Mouse (Mus musculus): ENCODE results near the gene Trim24. TPM values are rescaled to one million over a fixed set of nuclear protein-coding genes. Genes with fewer than 3 reads are reported as not detected.
A peak's percentile ranks its signal among the peaks of the same experiment; 100 is the strongest.

Trim24 gene
- polyA plus RNA-seq, 1 experiment = 20.9 TPM

DNA sequence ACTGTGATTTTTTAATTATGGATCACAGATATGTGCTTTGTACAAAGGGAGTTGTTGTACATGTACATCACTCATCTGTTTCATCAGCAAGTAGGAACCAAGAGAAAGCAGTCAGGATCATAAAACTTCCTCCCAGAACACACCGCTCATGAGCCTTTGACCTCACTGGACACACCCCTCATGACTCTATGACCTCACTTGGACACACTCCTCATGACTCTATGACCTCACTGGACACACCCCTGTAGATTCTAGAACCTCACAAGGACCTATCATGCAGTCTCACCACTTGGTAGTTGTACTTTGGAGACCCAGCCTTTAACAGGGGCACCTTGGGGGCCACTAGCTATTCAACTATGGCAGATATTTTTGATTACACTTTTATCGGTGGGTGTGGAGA, 29.6 kb downstream of the Trim24 start:
- TF ChIP-seq CTCF (IDR thresholded peaks at IDR 0.05; ENCODE audit: extremely low read depth, insufficient read depth, low read length) = no peak
- no peak for TF ChIP-seq POLR2A (IDR thresholded peaks at IDR 0.05; ENCODE audit: extremely low read depth, insufficient read depth, low read length)
- H3K4me3 ChIP-seq (ENCODE audit: insufficient read depth, low read length) = no peak overlapping the region
- H3K4me1 ChIP-seq (ENCODE audit: control insufficient read depth, insufficient read depth, low read length) = no peaks in the 10 kb centered on the region
- no peak overlapping the region for H3K27ac ChIP-seq (ENCODE audit: insufficient read depth, low read length)

DNA sequence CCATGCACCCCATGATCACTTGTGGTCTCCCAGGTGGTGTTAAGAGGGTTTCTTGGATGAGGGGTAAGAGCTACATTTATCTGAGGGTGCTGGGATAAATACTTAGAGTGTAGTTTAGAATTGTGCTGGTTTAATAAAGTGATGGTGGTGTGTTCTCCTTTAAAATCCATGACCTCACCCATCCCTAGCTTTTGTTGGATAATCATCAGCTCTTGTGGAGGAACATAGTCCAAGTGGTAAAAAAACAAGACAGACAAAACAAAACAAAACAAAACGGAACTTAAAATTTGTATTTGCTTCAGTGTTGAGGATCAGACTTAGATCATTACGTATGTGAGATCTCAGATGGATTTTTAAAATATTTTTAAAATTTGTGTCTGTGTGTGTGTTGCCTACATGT, 31.2 kb downstream of the Trim24 start:
- H3K27ac ChIP-seq (ENCODE audit: insufficient read depth, low read length) = no peak overlapping the region
- H3K4me1 ChIP-seq (ENCODE audit: control insufficient read depth, insufficient read depth, low read length) = no peaks in the 10 kb centered on the region
- TF ChIP-seq CTCF (IDR thresholded peaks at IDR 0.05; ENCODE audit: extremely low read depth, insufficient read depth, low read length) = no peak
- no peak for TF ChIP-seq POLR2A (IDR thresholded peaks at IDR 0.05; ENCODE audit: extremely low read depth, insufficient read depth, low read length)

DNA sequence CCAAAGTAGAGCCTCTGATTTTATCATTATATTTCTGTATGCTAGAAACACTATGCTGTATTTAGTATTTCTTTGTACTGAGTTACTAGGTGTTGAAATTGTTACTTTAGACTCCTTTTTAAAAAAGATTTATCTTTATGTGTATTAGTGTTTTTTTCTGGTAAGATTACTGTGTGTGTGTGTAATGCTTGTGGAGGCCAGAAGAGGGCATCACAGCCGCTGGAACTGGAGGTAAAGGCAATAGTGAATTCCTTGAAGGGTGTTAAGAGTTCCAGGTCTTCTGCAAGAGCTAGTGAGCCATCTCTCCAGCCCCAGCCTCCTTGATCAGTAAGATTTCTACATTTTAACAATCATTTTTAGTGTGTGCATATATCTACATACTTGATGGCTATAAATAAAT, 33.2 kb downstream of the Trim24 start:
- TF ChIP-seq CTCF (IDR thresholded peaks at IDR 0.05; ENCODE audit: extremely low read depth, insufficient read depth, low read length) (no peak), POLR2A (IDR thresholded peaks at IDR 0.05; ENCODE audit: extremely low read depth, insufficient read depth, low read length) (no peak)
- Histone ChIP-seq H3K4me3 (ENCODE audit: insufficient read depth, low read length) (no peak overlapping the region), H3K27ac (ENCODE audit: insufficient read depth, low read length) (no peak overlapping the region), H3K4me1 (ENCODE audit: control insufficient read depth, insufficient read depth, low read length) (no peaks in the 10 kb centered on the region)

More for the DNA sequence above, 31.2 kb downstream of the Trim24 start:
- no peak overlapping the region for H3K4me3 ChIP-seq (ENCODE audit: insufficient read depth, low read length)

DNA sequence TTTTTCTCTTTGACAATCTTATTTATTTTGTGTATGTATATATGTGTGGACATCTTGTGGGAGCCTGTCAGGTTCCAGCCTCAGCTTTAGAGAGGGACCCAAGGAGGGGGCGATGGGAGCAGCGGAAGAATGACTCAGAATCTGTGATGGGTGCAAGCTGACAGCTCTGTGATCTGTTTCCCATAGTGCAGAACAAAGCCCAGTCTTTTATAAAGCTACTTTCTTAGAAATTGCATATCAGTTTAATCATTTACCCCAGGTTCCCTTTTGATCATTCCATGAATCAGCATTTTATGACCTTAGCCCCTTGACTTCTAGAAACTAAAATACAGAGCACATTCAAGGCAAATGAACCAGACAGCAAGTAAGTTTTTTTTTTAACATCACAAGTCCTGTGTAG, 42.9 kb downstream of the Trim24 start:
- Histone ChIP-seq H3K4me1 (ENCODE audit: control insufficient read depth, insufficient read depth, low read length) (no peaks in the 10 kb centered on the region), H3K4me3 (ENCODE audit: insufficient read depth, low read length) (no peak overlapping the region), H3K27ac (ENCODE audit: insufficient read depth, low read length) (no peak overlapping the region)
- TF ChIP-seq POLR2A (IDR thresholded peaks at IDR 0.05; ENCODE audit: extremely low read depth, insufficient read depth, low read length) (no peak), CTCF (IDR thresholded peaks at IDR 0.05; ENCODE audit: extremely low read depth, insufficient read depth, low read length) (no peak)

GRCm38 (mm10) chr6:37925104-37925503, 54.5 kb downstream of the Trim24 start:
- no peaks in the 10 kb centered on the region for H3K4me1 ChIP-seq (ENCODE audit: control insufficient read depth, insufficient read depth, low read length)
- no peak overlapping the region for H3K27ac ChIP-seq (ENCODE audit: insufficient read depth, low read length)
- H3K4me3 ChIP-seq (ENCODE audit: insufficient read depth, low read length) = no peak overlapping the region
- no peak for TF ChIP-seq POLR2A (IDR thresholded peaks at IDR 0.05; ENCODE audit: extremely low read depth, insufficient read depth, low read length)
- TF ChIP-seq CTCF (IDR thresholded peaks at IDR 0.05; ENCODE audit: extremely low read depth, insufficient read depth, low read length) = no peak

DNA sequence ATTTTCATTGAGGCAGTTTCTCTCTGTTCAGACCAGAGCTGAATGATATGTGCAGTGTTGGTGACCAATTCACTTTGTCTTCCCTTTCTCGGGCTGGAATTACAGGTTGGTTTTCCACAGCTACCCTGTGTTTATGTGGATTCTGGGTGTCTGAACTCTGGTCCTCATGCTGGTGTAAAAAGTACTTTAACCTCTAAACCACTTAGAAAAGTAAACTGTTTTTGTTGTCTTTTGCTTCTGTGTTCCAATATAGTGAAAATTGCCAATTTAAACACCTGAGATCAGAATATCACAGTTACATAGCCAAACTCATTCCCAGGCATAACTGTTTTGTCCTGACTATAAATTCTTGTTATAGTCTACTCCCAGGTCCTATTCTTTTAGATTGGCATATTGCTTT, 56.1 kb downstream of the Trim24 start:
- no peak for TF ChIP-seq POLR2A (IDR thresholded peaks at IDR 0.05; ENCODE audit: extremely low read depth, insufficient read depth, low read length)
- no peak for TF ChIP-seq CTCF (IDR thresholded peaks at IDR 0.05; ENCODE audit: extremely low read depth, insufficient read depth, low read length)
- Histone ChIP-seq H3K4me3 (ENCODE audit: insufficient read depth, low read length) (no peak overlapping the region), H3K4me1 (ENCODE audit: control insufficient read depth, insufficient read depth, low read length) (no peaks in the 10 kb centered on the region), H3K27ac (ENCODE audit: insufficient read depth, low read length) (no peak overlapping the region)

DNA sequence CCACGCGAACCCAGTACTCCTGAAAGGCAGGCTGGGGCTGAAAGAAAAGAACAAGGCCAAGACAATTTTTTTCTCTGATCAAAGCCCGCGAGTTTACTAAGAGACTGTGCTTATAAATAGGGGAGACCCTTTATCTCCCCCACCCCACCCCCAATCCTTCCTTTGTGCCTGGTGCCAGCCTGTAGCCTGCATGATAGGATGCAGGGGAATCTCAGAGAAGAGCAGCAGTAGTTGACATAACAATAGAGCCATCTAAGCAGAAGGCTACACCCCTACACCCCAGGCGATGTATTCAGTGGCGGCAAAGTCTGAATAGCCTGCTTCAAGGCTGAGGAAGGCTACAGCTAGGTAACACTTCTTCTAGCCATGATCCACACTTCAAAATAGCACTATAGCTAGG, 65.9 kb downstream of the Trim24 start:
- TF ChIP-seq POLR2A (IDR thresholded peaks at IDR 0.05; ENCODE audit: extremely low read depth, insufficient read depth, low read length) (no peak), CTCF (IDR thresholded peaks at IDR 0.05; ENCODE audit: extremely low read depth, insufficient read depth, low read length) (no peak)
- Histone ChIP-seq H3K27ac (ENCODE audit: insufficient read depth, low read length) (no peak overlapping the region), H3K4me1 (ENCODE audit: control insufficient read depth, insufficient read depth, low read length) (peaks cover 2% of the 10 kb centered on the region; the same call in 1 of the 2 replicates), H3K4me3 (ENCODE audit: insufficient read depth, low read length) (no peak overlapping the region)

DNA sequence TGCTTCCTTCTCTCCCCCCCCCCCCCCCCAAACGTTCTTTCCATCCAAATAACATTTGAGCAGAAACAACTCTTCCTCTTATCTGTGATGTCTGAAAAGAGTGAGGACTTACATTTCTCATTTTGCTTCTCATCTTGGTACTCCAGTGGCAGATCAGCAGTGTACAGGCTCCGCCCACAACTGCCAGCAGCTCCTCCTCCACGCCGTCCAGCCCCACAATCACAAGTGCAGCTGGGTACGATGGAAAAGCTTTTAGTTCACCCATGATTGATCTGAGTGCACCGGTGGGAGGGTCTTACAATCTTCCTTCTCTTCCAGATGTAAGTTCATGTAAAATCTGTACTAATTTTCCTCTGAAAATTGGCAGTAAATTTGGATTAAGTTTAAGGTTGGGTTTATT, 80.7 kb downstream of the Trim24 start:
- Histone ChIP-seq H3K4me1 (ENCODE audit: control insufficient read depth, insufficient read depth, low read length) (no peaks in the 10 kb centered on the region), H3K27ac (ENCODE audit: insufficient read depth, low read length) (no peak overlapping the region), H3K4me3 (ENCODE audit: insufficient read depth, low read length) (no peak overlapping the region)
- TF ChIP-seq CTCF (IDR thresholded peaks at IDR 0.05; ENCODE audit: extremely low read depth, insufficient read depth, low read length) = no peak
- no peak for TF ChIP-seq POLR2A (IDR thresholded peaks at IDR 0.05; ENCODE audit: extremely low read depth, insufficient read depth, low read length)

DNA sequence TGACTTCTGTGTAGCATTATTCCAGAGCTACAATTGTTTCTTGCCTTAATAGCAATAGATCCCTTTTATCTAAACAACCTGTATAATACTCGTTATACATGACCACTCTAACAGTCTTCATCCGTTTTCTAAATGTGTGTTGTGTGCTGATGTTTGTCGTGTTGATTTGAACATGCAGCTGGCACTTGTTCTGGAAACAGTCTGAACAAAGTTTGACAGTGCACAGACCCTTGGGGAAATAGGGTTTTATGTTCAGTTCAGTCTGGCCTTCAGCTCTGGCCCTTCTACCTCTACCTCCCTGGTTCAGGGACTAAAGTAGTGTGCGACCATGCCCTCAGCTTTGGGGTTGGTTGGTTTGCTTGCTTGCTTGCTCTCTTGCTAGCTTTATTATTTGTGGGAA, 96.8 kb downstream of the Trim24 start:
- Histone ChIP-seq H3K27ac (ENCODE audit: insufficient read depth, low read length) (no peak overlapping the region), H3K4me3 (ENCODE audit: insufficient read depth, low read length) (no peak overlapping the region), H3K4me1 (ENCODE audit: control insufficient read depth, insufficient read depth, low read length) (no peaks in the 10 kb centered on the region)
- TF ChIP-seq CTCF (IDR thresholded peaks at IDR 0.05; ENCODE audit: extremely low read depth, insufficient read depth, low read length) (no peak), POLR2A (IDR thresholded peaks at IDR 0.05; ENCODE audit: extremely low read depth, insufficient read depth, low read length) (no peak)

GRCm38 (mm10) chr6:38007459-38007858, 136.8 kb downstream of the Trim24 start:
- TF ChIP-seq POLR2A (IDR thresholded peaks at IDR 0.05; ENCODE audit: extremely low read depth, insufficient read depth, low read length) (no peak), CTCF (IDR thresholded peaks at IDR 0.05; ENCODE audit: extremely low read depth, insufficient read depth, low read length) (peak; percentile 77)

DNA sequence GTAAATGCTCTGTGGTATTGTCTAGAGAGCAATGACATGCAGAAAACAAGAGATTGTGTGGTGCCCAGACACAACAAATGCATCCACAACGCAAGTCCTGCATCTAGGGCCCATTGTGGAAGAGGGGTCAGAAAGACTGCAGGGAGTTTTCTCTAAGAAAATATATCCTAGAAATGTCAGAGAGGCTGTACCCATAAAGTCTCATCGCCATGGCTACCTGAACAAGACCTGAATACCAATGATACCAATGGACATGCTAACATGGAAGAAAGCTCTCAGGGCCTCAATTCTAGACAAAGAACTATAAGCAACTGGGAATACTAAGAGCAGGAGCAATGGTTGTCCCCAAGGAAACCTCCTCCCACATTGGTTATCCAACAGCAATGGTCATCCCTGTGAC, 142.2 kb downstream of the Trim24 start:
- no peak overlapping the region for H3K27ac ChIP-seq (ENCODE audit: insufficient read depth, low read length)
- TF ChIP-seq POLR2A (IDR thresholded peaks at IDR 0.05; ENCODE audit: extremely low read depth, insufficient read depth, low read length) = no peak
- no peak for TF ChIP-seq CTCF (IDR thresholded peaks at IDR 0.05; ENCODE audit: extremely low read depth, insufficient read depth, low read length)
- no peaks in the 10 kb centered on the region for H3K4me1 ChIP-seq (ENCODE audit: control insufficient read depth, insufficient read depth, low read length)
- H3K4me3 ChIP-seq (ENCODE audit: insufficient read depth, low read length) = no peak overlapping the region

More at GRCm38 (mm10) chr6:38007459-38007858, 136.8 kb downstream of the Trim24 start:
- Histone ChIP-seq H3K4me3 (ENCODE audit: insufficient read depth, low read length) (no peak overlapping the region), H3K27ac (ENCODE audit: insufficient read depth, low read length) (no peak overlapping the region), H3K4me1 (ENCODE audit: control insufficient read depth, insufficient read depth, low read length) (no peaks in the 10 kb centered on the region)

Other genes with a start within 250 kb of the Trim24 start
- gene Svopl, start 176.2 kb downstream of the Trim24 start, polyA plus RNA-seq (2012; rRNA removed) = not detected in 2 replicates
- gene Tmem213, start 238.4 kb downstream of the Trim24 start, polyA plus RNA-seq (2012; rRNA removed) = not detected in 2 replicates